Mouse (Mus musculus): ENCODE data around the gene Morn1.

Morn1 gene

DNA sequence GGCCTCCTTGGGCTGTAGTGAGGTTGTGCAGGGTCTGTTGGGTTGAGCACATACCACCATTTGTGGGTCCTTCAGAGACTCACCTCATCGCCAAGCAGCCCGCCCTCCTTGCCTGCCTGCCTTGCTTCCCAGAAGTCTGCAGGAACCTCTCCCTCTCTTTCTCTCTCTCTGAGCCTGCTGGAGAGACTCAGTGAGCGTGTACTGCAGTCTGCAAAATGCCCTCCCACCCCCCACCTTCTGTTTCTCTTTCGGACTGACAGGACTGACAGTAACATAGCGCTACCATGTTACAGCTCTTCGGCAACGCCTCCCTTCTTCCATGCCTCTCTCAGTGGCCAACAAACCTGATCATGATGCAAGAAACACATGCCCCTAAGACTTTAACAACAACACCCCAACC, 103.9 kb downstream of the Morn1 start:
- no peak for DNase-seq (ENCODE audit: low spot score)
